Mouse (Mus musculus): ENCODE data around the gene Sec24b. TPM values are rescaled to one million over a fixed set of nuclear protein-coding genes. Genes with fewer than 3 reads are reported as not detected.

The Sec24b gene
- polyA plus RNA-seq, 1 experiment from 2014 or later, result 29.9 TPM

DNA sequence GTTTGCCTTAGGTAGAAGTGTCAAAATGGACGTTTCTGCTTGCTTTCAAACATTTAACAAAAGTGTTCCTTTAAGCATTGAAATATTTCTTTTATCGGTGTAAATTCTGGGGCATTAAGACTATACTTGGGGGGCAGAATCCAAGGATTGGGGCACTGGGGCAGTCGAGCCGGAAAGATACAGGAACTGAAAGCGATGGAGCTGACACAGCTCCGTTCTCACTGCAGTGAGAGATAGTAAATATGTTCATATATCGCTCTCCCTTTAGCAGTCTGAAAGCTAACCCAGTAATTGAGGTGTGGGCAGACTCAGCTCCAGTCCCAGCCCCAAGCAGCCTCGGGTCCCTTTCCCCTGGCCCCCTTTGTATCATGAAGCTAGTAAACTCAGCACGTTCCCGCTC, 92.3 kb downstream of the Sec24b start:
- H3K4me2 ChIP-seq (replicated peaks), result peak overlapping the region; percentile 99
- no peak overlapping the region for H3K27ac ChIP-seq
- H3K4me3 ChIP-seq (replicated peaks), result peak overlapping the region; percentile 62
- 34% methylated on average over 10 of the region's 10 CpGs for WGBS
- peak overlapping the region; percentile 73 for H3K9ac ChIP-seq (replicated peaks)
- H3K4me1 ChIP-seq (replicated peaks), result peaks cover 21% of the 10 kb centered on the region
- H3K27me3 ChIP-seq, result peaks cover 23% of the 10 kb centered on the region
- H3K36me3 ChIP-seq, result no peaks in the 10 kb centered on the region
- peak; percentile 16; the same call in 1 of the 2 replicates for ATAC-seq
- no peaks in the 10 kb centered on the region for H3K9me3 ChIP-seq

DNA sequence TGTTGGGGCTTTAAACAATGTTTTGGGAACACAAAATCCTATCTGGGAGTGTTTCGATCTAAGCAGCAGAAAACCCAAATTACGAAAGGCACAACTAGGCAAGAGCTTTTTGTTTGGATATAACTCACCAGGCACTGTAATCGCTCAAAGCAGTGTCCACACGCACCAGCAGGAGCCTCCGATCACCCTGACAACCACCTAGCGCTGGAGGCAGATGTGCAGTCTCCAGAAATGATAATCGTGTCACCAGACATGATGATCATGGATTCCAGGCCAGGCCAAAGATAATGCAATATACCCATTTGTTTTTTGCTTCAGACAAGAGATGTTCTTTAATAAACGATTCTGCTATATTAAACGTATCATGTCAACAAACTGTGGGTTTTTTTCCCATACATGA, 93.5 kb downstream of the Sec24b start:
- Histone ChIP-seq H3K27ac (no peak overlapping the region), H3K4me2 (replicated peaks) (no peak overlapping the region), H3K9me3 (no peaks in the 10 kb centered on the region), H3K9ac (replicated peaks) (no peak overlapping the region), H3K36me3 (no peaks in the 10 kb centered on the region), H3K27me3 (peaks cover 23% of the 10 kb centered on the region), H3K4me1 (replicated peaks) (peaks cover 21% of the 10 kb centered on the region), H3K4me3 (replicated peaks) (no peak overlapping the region)
- 70% methylated on average over 9 of the region's 9 CpGs for WGBS
- ATAC-seq, result no peak

DNA sequence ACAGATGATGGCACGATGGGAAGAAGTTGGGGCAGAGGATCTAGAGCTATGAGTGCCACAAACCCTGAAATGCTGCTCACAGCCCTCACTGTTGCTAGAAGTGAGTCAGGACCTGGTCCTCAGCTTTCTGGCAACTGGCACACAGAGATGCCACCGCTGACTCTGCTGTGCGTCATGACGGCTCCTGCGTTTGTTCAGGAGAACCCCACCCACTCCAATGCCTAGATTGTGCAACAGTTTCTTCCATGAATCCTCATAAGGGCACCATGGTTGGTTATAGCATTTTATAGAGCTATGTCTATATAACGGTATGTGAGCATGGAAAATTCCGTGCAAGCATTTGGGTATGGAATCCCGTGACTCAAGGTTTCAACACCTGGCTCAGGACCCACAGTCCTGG, 96.7 kb downstream of the Sec24b start:
- no peak for ATAC-seq
- Histone ChIP-seq H3K4me2 (replicated peaks) (no peak overlapping the region), H3K9ac (replicated peaks) (no peak overlapping the region), H3K4me1 (replicated peaks) (peaks cover 7% of the 10 kb centered on the region), H3K36me3 (no peaks in the 10 kb centered on the region), H3K27me3 (peaks cover 21% of the 10 kb centered on the region), H3K9me3 (no peaks in the 10 kb centered on the region), H3K4me3 (replicated peaks) (no peak overlapping the region), H3K27ac (no peak overlapping the region)
- 95% methylated on average over 8 of the region's 8 CpGs for WGBS

DNA sequence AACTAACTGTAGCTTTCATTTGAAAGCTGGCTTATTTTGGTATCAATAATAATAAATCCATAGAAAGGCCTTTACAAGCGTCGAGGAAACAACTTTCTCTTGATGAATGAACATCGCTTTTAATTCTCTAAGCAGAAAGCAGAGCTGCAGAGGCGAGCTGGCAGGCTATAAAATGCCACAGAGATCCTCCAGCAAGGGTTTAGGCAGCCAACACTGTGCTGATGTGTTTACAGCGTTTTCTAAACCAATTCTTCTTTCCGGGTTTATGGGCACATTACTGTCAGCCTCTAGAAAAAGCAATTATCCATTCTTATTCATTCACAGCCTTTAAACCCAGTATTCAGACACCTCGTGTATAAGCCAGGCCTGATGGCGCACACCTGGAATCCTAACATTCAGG, 98.8 kb downstream of the Sec24b start:
- 81% methylated on average over 8 of the region's 8 CpGs for WGBS
- H3K4me3 ChIP-seq (replicated peaks), result no peak overlapping the region

DNA sequence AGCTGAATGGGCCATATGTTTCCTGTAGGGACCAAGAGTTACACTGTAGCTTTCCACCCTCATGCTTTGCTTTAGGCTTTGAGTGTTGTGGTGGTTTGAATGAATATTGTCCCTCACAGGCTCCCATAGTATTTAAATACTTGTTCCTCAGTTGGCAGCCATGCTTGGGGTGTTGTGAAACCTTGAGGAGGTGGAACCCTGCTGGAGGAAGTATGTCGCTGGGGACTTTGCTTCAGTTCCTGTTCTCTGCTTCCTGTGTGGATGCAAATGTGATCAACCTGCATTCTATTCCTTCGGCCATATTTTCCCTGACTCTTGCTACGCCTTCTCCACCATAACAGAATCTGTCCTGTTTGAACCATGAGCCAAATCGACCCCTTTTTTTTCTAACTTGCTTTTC, 108.1 kb downstream of the Sec24b start:
- no peaks in the 10 kb centered on the region for H3K9me3 ChIP-seq
- no peak overlapping the region for H3K9ac ChIP-seq (replicated peaks)
- no peaks in the 10 kb centered on the region for H3K36me3 ChIP-seq
- no peak overlapping the region for H3K4me3 ChIP-seq (replicated peaks)
- H3K4me2 ChIP-seq (replicated peaks), result no peak overlapping the region
- no peaks in the 10 kb centered on the region for H3K4me1 ChIP-seq (replicated peaks)
- 84% methylated on average over 4 of the region's 4 CpGs for WGBS
- H3K27ac ChIP-seq, result no peak overlapping the region
- no peaks in the 10 kb centered on the region for H3K27me3 ChIP-seq
- no peak for ATAC-seq

More for the DNA sequence above, 98.8 kb downstream of the Sec24b start:
- Histone ChIP-seq H3K36me3 (no peaks in the 10 kb centered on the region), H3K4me2 (replicated peaks) (no peak overlapping the region), H3K9me3 (no peaks in the 10 kb centered on the region), H3K4me1 (replicated peaks) (no peaks in the 10 kb centered on the region), H3K27me3 (0 out of 2 replicates have a peak, but pooled peaks cover 8% of the 10 kb centered on the region), H3K27ac (no peak overlapping the region), H3K9ac (replicated peaks) (no peak overlapping the region)
- no peak for ATAC-seq

DNA sequence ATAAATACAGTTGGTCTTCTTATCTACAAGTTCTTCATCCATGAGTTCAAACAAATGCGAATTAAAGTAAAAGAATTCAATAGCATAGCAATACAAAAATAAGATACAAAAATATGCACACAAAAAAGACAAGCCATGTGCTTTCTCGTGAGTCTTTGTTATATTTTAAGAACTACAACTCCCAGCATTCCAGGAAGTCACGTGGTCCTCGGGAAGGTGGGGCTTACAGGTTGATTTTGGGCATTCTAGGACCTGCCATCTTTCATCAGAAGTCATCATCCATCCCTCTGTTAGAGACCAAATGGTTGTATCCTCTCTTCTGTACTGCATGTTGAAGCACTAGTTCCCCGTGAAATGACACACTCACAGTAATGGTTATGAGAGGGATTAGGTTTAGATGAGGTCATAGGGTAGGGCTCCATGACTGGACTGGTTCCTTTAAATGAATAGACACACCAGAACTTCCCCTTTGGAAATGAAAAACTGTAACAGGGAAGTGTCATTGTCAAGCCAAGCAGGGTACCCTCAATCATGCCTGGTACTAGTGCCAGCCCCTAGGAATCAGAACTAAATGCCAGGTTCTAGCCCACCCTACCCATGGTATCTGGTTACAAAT, 112.1 kb downstream of the Sec24b start:
- ATAC-seq, result no peak
- no peak overlapping the region for H3K9ac ChIP-seq (replicated peaks)
- whole genome bisulfite sequencing, result 86% methylated on average over 5 of the region's 5 CpGs
- no peaks in the 10 kb centered on the region for H3K9me3 ChIP-seq
- no peak overlapping the region for H3K4me2 ChIP-seq (replicated peaks)
- no peaks in the 10 kb centered on the region for H3K4me1 ChIP-seq (replicated peaks)
- H3K4me3 ChIP-seq (replicated peaks), result no peak overlapping the region
- no peak overlapping the region for H3K27ac ChIP-seq
- no peaks in the 10 kb centered on the region for H3K27me3 ChIP-seq
- H3K36me3 ChIP-seq, result no peaks in the 10 kb centered on the region

DNA sequence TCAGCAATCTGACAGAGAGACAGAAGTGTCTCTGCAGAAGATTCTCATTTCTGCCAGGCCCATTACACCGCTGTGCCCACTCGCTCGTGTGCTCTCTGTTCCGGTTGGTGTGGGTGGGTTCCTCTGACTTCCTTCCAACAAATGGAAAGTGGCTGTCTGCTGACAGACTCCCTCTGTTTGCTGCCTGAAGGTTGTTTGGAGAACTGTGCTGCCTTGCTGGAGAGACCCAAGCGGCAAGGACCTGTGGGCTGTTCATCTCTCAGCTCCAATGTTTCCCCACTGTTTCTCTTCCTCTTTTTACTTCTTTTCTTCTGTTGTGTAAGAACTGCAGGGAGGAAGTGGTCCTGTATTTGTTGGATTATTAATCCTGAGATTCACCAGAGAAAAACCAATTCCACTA, 113.0 kb downstream of the Sec24b start:
- Histone ChIP-seq H3K9ac (replicated peaks) (no peak overlapping the region), H3K27ac (no peak overlapping the region), H3K36me3 (no peaks in the 10 kb centered on the region), H3K27me3 (no peaks in the 10 kb centered on the region), H3K4me3 (replicated peaks) (no peak overlapping the region), H3K9me3 (no peaks in the 10 kb centered on the region), H3K4me2 (replicated peaks) (no peak overlapping the region), H3K4me1 (replicated peaks) (no peaks in the 10 kb centered on the region)
- 91% methylated on average over 5 of the region's 5 CpGs for WGBS
- no peak for ATAC-seq

DNA sequence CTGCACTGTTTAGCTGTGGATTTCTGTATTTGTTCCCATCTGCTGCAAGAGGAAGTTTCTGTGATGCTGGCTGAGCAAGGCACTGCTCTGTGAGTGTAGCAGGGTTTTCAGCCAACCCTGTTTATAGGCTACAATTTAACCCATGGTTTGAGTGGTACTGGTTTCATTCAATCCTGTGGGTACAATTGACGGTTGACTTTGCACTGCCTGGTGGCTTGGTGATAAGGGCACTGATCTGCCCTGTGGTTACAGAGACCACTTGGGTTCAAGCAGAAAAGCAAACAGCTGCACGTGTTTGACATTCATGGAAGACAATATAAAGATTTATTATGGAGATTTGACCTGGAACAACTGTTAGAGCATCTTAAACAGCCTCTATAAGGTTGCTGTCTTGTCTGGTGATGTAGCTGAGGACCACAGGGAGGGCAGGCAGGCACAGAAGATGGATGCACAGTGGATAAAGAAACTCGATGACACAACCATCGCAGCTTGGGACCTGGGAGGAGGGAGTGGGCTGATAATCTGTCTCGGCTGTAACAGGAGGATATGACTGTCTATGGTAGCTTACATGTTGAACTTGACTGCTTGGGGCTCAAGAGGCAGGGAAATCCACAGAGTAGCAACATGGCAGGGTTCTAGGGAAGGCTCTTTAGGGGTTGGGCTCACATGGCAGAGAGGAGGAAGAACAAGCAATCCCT, 115.0 kb downstream of the Sec24b start:
- Histone ChIP-seq H3K4me1 (replicated peaks) (no peaks in the 10 kb centered on the region), H3K9me3 (no peaks in the 10 kb centered on the region), H3K4me3 (replicated peaks) (no peak overlapping the region), H3K9ac (replicated peaks) (no peak overlapping the region), H3K27ac (no peak overlapping the region), H3K4me2 (replicated peaks) (no peak overlapping the region), H3K36me3 (no peaks in the 10 kb centered on the region), H3K27me3 (no peaks in the 10 kb centered on the region)
- WGBS, result 79% methylated on average over 5 of the region's 5 CpGs
- no peak for ATAC-seq

DNA sequence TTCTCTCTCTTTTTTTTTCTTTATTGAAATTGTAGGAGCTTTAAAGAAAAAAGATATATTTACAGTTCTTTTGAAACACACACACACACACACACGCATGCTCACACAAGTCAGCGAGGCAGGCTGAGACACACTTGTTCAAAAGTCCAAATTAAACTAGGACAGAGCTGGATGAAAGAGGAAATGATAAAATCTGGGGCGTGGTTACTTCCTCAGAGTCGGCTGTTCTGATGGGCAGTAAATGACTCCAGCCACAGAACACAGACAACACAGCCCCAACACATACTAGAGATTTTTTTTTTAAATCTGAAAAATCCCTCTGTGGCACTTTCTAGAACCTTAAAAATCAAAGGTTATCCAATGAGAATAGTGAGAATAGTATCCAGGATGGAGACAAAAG, 117.5 kb downstream of the Sec24b start:
- no peak overlapping the region for H3K27ac ChIP-seq
- H3K27me3 ChIP-seq, result no peaks in the 10 kb centered on the region
- H3K4me3 ChIP-seq (replicated peaks), result no peak overlapping the region
- no peaks in the 10 kb centered on the region for H3K9me3 ChIP-seq
- WGBS, result 89% methylated on average over 4 of the region's 4 CpGs
- H3K9ac ChIP-seq (replicated peaks), result no peak overlapping the region
- no peak for ATAC-seq
- H3K4me2 ChIP-seq (replicated peaks), result no peak overlapping the region
- no peaks in the 10 kb centered on the region for H3K4me1 ChIP-seq (replicated peaks)
- no peaks in the 10 kb centered on the region for H3K36me3 ChIP-seq

DNA sequence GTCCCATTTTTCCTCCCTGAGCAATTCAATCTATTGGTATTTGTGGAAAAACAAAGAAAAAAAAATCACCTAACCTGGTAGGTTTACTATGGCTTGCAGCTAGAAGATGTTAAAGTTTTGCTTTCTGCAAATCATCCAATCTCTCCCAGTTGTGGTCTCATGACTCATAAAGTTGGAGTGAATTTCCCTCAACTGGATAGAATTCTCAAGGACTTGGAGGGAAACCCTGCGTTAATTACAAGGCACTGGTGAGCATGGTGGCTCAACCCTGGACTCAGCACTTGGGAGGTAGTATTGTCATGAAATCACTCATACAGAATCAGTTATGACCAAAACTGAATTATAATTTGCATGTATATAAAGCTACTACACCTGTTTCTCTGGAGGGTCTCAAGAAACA, 120.1 kb downstream of the Sec24b start:
- Histone ChIP-seq H3K4me2 (replicated peaks) (no peak overlapping the region), H3K4me1 (replicated peaks) (no peaks in the 10 kb centered on the region), H3K4me3 (replicated peaks) (no peak overlapping the region), H3K27ac (no peak overlapping the region), H3K27me3 (no peaks in the 10 kb centered on the region), H3K36me3 (no peaks in the 10 kb centered on the region), H3K9me3 (no peaks in the 10 kb centered on the region), H3K9ac (replicated peaks) (no peak overlapping the region)
- no peak for ATAC-seq
- 93% methylated on average over 1 of the region's 1 CpGs for WGBS

DNA sequence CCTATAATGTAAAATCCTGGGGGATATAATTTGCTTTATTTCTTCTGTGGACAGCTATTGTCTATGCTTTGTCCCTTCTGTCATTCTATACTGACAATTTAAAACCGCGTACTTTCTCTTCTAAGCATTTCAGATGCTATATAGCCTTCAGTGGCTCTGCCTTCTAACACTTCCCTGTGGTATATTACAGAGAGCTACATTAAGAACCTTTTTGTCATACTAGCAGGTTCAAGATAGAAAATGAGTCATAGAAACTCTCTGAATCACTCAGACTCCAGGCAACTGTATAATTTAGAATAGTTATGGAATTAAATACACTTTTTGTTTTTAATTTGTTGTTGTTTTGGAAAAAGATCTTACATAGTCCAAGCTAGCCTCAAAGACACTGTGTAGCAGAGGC, 120.6 kb downstream of the Sec24b start:
- no peak for ATAC-seq

DNA sequence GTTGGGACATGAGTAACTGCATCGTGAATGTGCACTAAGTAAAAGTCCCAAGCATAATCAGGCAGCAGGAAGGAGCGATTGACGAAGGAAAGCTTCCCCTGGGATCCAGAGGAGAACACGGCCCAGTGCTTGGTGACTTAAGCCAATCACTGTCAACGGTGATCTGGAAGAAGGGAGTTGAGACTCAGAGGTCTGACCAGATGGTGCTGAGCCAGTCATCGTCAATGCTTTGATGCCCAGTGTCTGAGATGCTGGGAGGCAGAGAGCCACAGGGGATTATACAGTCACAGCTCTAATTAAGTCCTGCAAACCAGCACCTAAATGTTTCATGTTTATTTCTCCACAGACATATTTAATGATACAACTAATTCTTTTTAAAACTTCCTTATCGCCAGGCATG, 122.3 kb downstream of the Sec24b start:
- Histone ChIP-seq H3K4me3 (replicated peaks) (no peak overlapping the region), H3K36me3 (no peaks in the 10 kb centered on the region), H3K4me2 (replicated peaks) (no peak overlapping the region), H3K9me3 (no peaks in the 10 kb centered on the region), H3K27ac (no peak overlapping the region), H3K27me3 (no peaks in the 10 kb centered on the region), H3K9ac (replicated peaks) (no peak overlapping the region), H3K4me1 (replicated peaks) (no peaks in the 10 kb centered on the region)
- ATAC-seq, result no peak
- 51% methylated on average over 7 of the region's 7 CpGs for WGBS

More for the DNA sequence above, 120.6 kb downstream of the Sec24b start:
- no peak overlapping the region for H3K9ac ChIP-seq (replicated peaks)
- H3K4me1 ChIP-seq (replicated peaks), result no peaks in the 10 kb centered on the region
- H3K4me3 ChIP-seq (replicated peaks), result no peak overlapping the region
- H3K36me3 ChIP-seq, result no peaks in the 10 kb centered on the region
- no peaks in the 10 kb centered on the region for H3K27me3 ChIP-seq
- 96% methylated on average over 2 of the region's 2 CpGs for WGBS
- H3K4me2 ChIP-seq (replicated peaks), result no peak overlapping the region
- no peaks in the 10 kb centered on the region for H3K9me3 ChIP-seq
- H3K27ac ChIP-seq, result no peak overlapping the region

DNA sequence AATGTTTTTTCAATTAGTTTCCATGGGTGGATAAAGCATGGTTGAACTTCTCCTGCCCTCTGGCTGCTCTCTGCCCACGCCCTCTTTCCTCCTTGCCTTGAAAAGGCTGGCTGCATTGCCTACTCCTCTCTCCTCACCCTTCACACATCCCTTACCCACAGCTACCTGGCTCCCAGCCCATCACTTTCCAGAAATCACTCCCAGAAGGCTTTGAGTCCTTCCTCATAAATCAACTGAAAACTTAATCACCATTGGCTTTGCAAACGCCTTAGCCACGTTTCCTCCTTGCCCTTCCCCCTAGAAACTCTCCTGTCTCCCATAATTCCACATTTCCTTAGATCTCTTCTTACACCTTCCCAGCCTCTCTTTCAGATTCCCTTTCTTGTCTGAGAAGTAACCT, 123.5 kb downstream of the Sec24b start:
- ATAC-seq, result no peak

More for the DNA sequence above, 123.5 kb downstream of the Sec24b start:
- H3K36me3 ChIP-seq, result no peaks in the 10 kb centered on the region
- WGBS, result 73% methylated on average over 3 of the region's 3 CpGs
- H3K9me3 ChIP-seq, result no peaks in the 10 kb centered on the region
- H3K4me2 ChIP-seq (replicated peaks), result no peak overlapping the region
- no peaks in the 10 kb centered on the region for H3K27me3 ChIP-seq
- H3K27ac ChIP-seq, result no peak overlapping the region
- no peaks in the 10 kb centered on the region for H3K4me1 ChIP-seq (replicated peaks)
- no peak overlapping the region for H3K9ac ChIP-seq (replicated peaks)
- no peak overlapping the region for H3K4me3 ChIP-seq (replicated peaks)
